Mouse (Mus musculus): ENCODE data around the gene Fam196b. TPM values are rescaled to one million over a fixed set of nuclear protein-coding genes. Genes with fewer than 3 reads are reported as not detected.

Gene Fam196b
- polyA plus RNA-seq, 1 experiment from 2014 or later = 0.46 TPM

DNA sequence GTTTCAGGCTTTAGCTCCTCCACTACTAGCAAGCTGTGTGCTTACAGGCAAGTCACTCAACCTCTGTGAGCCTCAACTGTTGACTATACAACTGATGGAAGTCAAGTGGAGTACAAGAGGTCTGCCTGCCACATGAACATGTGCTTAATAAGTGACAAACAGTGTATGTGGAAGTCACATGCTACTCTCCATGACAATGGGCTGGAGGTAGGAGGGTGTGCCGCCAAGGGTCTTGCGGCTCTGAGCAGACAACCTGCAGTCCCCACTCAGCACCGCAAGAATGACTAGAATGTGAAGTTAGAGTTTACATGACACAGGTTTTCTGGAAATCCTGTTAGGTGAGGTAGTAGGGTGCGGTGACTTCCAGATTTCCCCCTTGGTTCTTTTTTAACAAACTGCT, 116.3 kb downstream of the Fam196b start:
- no peak overlapping the region for H3K27ac ChIP-seq (replicated peaks; ENCODE audit: low read depth, low read length)

DNA sequence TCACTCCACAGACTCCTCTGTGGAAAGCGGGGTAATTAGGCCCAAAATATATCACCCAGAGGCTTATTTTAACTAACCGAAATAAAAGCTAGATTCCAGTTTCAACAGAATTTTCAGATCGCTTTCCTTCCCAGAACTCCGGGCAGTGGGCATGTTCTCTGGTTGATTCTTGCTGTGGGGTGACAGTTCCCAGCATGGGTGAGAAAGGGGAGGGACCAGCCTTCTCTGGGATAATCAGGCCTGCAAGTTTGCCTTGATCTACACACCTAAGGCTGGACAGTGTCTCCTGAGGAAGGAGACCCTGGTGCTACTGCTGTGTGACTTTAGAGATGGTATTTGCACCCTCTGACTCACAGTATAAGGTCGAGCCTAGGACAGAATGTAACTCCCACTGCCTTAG, 116.7 kb downstream of the Fam196b start:
- H3K9ac ChIP-seq (ENCODE audit: low read depth, low read length) = no peak overlapping the region
- WGBS = 59% methylated on average over 5 of the region's 5 CpGs

More for the DNA sequence above, 116.3 kb downstream of the Fam196b start:
- H3K9me3 ChIP-seq (ENCODE audit: control insufficient read depth, low read length) = no peaks in the 10 kb centered on the region
- DNase-seq (ENCODE audit: low spot score) (no peak), ATAC-seq (ENCODE audit: low read depth) (no peak)
- no peaks in the 10 kb centered on the region for H3K36me3 ChIP-seq (ENCODE audit: control insufficient read depth, insufficient read depth, low read length)
- H3K4me2 ChIP-seq (ENCODE audit: low read depth, low read length) = no peak overlapping the region
- H3K27me3 ChIP-seq (replicated peaks; ENCODE audit: control insufficient read depth, insufficient read depth, low read length) = 0 out of 2 replicates have a peak, but pooled peaks cover 3% of the 10 kb centered on the region
- WGBS = 82% methylated on average over 4 of the region's 4 CpGs
- no peaks in the 10 kb centered on the region for H3K4me1 ChIP-seq (ENCODE audit: control insufficient read depth, insufficient read depth, low read length)
- H3K9ac ChIP-seq (ENCODE audit: low read depth, low read length) = no peak overlapping the region
- no peak overlapping the region for H3K4me3 ChIP-seq (ENCODE audit: low read depth, low read length)

DNA sequence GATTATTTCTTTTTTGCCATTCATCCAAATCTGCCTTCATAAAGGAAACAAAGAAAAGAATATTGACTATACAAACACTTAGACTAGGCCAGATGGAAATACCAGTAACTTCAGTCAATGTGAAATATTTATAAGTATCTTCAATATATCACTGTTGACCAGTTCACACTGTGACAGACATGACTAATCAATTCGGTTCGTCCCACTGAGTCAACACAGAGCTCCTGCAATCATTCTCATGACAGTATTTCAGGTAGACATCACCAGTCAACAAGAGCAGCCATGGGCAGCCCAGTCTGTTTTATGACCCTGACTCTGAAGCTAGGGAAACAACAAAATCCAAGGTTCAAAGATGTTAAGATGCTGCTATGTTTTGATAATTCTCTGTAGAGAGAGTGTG, 117.4 kb downstream of the Fam196b start:
- no peak for DNase-seq (ENCODE audit: low spot score)
- no peak for ATAC-seq (ENCODE audit: low read depth)
- H3K27me3 ChIP-seq (replicated peaks; ENCODE audit: control insufficient read depth, insufficient read depth, low read length) = no peaks in the 10 kb centered on the region
- no peaks in the 10 kb centered on the region for H3K9me3 ChIP-seq (ENCODE audit: control insufficient read depth, low read length)
- H3K9ac ChIP-seq (ENCODE audit: low read depth, low read length) = no peak overlapping the region
- H3K4me1 ChIP-seq (ENCODE audit: control insufficient read depth, insufficient read depth, low read length) = no peaks in the 10 kb centered on the region
- H3K27ac ChIP-seq (replicated peaks; ENCODE audit: low read depth, low read length) = no peak overlapping the region
- no peaks in the 10 kb centered on the region for H3K36me3 ChIP-seq (ENCODE audit: control insufficient read depth, insufficient read depth, low read length)
- no peak overlapping the region for H3K4me3 ChIP-seq (ENCODE audit: low read depth, low read length)
- no peak overlapping the region for H3K4me2 ChIP-seq (ENCODE audit: low read depth, low read length)
- 82% methylated on average over 2 of the region's 2 CpGs for WGBS

More for the DNA sequence above, 116.7 kb downstream of the Fam196b start:
- Histone ChIP-seq H3K4me2 (ENCODE audit: low read depth, low read length) (no peak overlapping the region), H3K27ac (replicated peaks; ENCODE audit: low read depth, low read length) (no peak overlapping the region), H3K27me3 (replicated peaks; ENCODE audit: control insufficient read depth, insufficient read depth, low read length) (0 out of 2 replicates have a peak, but pooled peaks cover 3% of the 10 kb centered on the region), H3K9me3 (ENCODE audit: control insufficient read depth, low read length) (no peaks in the 10 kb centered on the region), H3K4me1 (ENCODE audit: control insufficient read depth, insufficient read depth, low read length) (no peaks in the 10 kb centered on the region), H3K4me3 (ENCODE audit: low read depth, low read length) (no peak overlapping the region), H3K36me3 (ENCODE audit: control insufficient read depth, insufficient read depth, low read length) (no peaks in the 10 kb centered on the region)
- ATAC-seq (ENCODE audit: low read depth) = no peak
- DNase-seq (ENCODE audit: low spot score) = no peak

DNA sequence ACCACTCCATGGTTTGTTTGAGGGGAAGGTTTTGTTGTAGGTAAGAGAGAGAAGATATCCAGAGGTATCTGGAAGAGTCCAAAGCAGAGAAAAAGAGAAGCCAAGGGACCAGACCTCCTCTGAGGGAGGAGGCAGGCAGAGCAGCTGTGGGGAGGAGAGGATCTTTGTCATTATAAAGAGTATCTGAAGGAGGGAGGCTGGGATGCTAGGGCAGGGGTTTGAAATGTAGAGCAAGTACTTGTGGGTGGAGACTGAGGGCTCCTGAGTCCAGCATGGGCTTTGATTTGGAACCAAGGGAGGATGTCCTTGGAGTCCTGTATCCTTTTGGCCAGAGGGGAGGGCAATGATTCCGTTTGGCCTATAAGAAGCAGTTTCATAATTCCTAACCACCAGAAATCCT, 122.8 kb downstream of the Fam196b start:
- Histone ChIP-seq H3K9me3 (ENCODE audit: control insufficient read depth, low read length) (no peaks in the 10 kb centered on the region), H3K4me1 (ENCODE audit: control insufficient read depth, insufficient read depth, low read length) (no peaks in the 10 kb centered on the region), H3K9ac (ENCODE audit: low read depth, low read length) (no peak overlapping the region), H3K36me3 (ENCODE audit: control insufficient read depth, insufficient read depth, low read length) (no peaks in the 10 kb centered on the region), H3K27ac (replicated peaks; ENCODE audit: low read depth, low read length) (no peak overlapping the region), H3K4me2 (ENCODE audit: low read depth, low read length) (no peak overlapping the region), H3K27me3 (replicated peaks; ENCODE audit: control insufficient read depth, insufficient read depth, low read length) (no peaks in the 10 kb centered on the region), H3K4me3 (ENCODE audit: low read depth, low read length) (no peak overlapping the region)
- ATAC-seq (ENCODE audit: low read depth) = no peak
- 70% methylated on average over 1 of the region's 1 CpGs for WGBS
- no peak for DNase-seq (ENCODE audit: low spot score)

DNA sequence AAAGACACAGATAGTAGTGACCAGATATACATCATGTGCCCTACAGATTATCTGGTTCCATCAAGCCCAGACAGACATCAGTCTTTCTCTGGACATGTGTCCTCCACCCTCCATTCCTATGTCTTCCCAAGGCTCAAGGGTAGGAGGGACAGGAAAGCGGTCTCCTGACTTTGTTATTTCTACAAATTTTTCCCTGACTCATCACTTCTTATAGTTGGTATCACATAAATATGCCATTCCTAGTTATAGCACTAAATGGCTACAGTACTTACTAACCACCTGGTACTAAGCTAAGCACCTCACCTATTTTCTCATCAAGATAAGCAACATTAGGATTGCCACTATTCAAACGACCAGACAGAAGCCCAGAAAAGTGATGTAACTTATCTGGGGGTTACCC, 123.8 kb downstream of the Fam196b start:
- Histone ChIP-seq H3K4me1 (ENCODE audit: control insufficient read depth, insufficient read depth, low read length) (no peaks in the 10 kb centered on the region), H3K4me3 (ENCODE audit: low read depth, low read length) (no peak overlapping the region), H3K9ac (ENCODE audit: low read depth, low read length) (no peak overlapping the region), H3K27me3 (replicated peaks; ENCODE audit: control insufficient read depth, insufficient read depth, low read length) (no peaks in the 10 kb centered on the region), H3K36me3 (ENCODE audit: control insufficient read depth, insufficient read depth, low read length) (no peaks in the 10 kb centered on the region), H3K9me3 (ENCODE audit: control insufficient read depth, low read length) (no peaks in the 10 kb centered on the region), H3K4me2 (ENCODE audit: low read depth, low read length) (no peak overlapping the region), H3K27ac (replicated peaks; ENCODE audit: low read depth, low read length) (no peak overlapping the region)
- no peak for ATAC-seq (ENCODE audit: low read depth)
- DNase-seq (ENCODE audit: low spot score) = no peak
- 67% methylated on average over 2 of the region's 2 CpGs for WGBS

DNA sequence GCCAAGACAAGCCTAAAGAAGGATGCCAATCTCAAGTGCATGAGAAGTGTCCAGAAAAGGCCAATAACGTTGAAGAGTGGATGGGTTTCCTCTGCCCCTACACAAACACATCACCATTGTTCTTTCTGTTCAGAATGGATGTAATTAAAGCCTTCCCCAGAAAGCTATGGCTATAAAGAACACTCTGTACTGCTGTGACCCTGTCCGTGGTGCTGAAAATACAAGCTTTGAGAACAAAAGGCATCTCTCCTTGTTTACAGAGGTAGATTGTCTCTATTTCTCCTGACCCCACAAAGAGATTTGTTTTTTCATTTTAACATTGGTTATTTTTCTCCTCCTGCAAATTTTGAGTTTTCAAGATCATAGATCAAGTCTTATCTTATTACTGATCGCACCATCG, 133.3 kb downstream of the Fam196b start:
- no peaks in the 10 kb centered on the region for H3K36me3 ChIP-seq (ENCODE audit: control insufficient read depth, insufficient read depth, low read length)
- no peaks in the 10 kb centered on the region for H3K27me3 ChIP-seq (replicated peaks; ENCODE audit: control insufficient read depth, insufficient read depth, low read length)
- no peak overlapping the region for H3K9ac ChIP-seq (ENCODE audit: low read depth, low read length)
- no peaks in the 10 kb centered on the region for H3K4me1 ChIP-seq (ENCODE audit: control insufficient read depth, insufficient read depth, low read length)
- no peak overlapping the region for H3K27ac ChIP-seq (replicated peaks; ENCODE audit: low read depth, low read length)
- no peaks in the 10 kb centered on the region for H3K9me3 ChIP-seq (ENCODE audit: control insufficient read depth, low read length)
- ATAC-seq (ENCODE audit: low read depth) (no peak), DNase-seq (ENCODE audit: low spot score) (peak; percentile 85)
- no peak overlapping the region for H3K4me3 ChIP-seq (ENCODE audit: low read depth, low read length)
- WGBS = 42% methylated on average over 4 of the region's 4 CpGs
- H3K4me2 ChIP-seq (ENCODE audit: low read depth, low read length) = no peak overlapping the region

DNA sequence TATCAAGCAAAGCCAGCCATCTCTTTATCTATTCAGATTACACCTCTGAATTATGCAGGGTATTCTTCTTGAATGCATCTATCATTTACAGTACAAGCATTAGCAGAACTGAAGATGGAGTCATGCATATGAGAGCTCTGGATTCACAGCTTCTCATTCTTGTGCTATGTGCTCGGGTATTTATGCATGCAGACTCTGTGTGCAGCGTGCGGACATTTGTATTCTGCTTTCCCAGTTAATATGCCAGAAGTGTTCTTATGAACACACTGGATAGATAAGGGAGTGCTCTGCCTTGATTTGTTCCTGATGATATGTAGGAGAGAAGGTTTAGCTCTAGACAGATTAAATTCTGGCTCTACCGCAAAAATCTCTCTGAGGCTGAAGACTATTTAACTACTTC, 135.3 kb downstream of the Fam196b start:
- no peaks in the 10 kb centered on the region for H3K36me3 ChIP-seq (ENCODE audit: control insufficient read depth, insufficient read depth, low read length)
- H3K27me3 ChIP-seq (replicated peaks; ENCODE audit: control insufficient read depth, insufficient read depth, low read length) = no peaks in the 10 kb centered on the region
- H3K9me3 ChIP-seq (ENCODE audit: control insufficient read depth, low read length) = no peaks in the 10 kb centered on the region
- WGBS = 88% methylated on average over 4 of the region's 4 CpGs
- DNase-seq (ENCODE audit: low spot score) (no peak), ATAC-seq (ENCODE audit: low read depth) (no peak)
- no peak overlapping the region for H3K4me2 ChIP-seq (ENCODE audit: low read depth, low read length)
- no peak overlapping the region for H3K4me3 ChIP-seq (ENCODE audit: low read depth, low read length)
- H3K9ac ChIP-seq (ENCODE audit: low read depth, low read length) = no peak overlapping the region
- no peaks in the 10 kb centered on the region for H3K4me1 ChIP-seq (ENCODE audit: control insufficient read depth, insufficient read depth, low read length)
- no peak overlapping the region for H3K27ac ChIP-seq (replicated peaks; ENCODE audit: low read depth, low read length)

DNA sequence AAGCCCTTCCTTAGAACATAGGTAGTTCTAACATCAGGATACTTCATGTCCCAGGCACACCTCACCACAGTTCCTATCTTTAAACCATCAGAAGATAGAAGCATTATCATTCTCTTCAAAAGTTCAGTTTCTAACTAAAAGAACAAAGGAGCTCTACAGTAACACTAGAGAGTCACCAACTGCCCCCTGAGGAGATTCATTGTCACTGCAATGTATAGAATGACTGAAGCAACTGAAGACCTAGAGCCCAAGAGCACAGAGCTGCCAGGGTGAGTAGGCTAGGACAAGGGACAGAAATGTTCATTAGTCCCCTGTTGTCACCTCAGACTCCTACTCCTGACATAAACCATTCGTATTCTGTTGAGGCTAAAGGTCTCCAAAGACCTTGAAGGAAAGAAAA, 152.4 kb downstream of the Fam196b start:
- H3K9me3 ChIP-seq (ENCODE audit: control insufficient read depth, low read length) = no peaks in the 10 kb centered on the region
- no peak overlapping the region for H3K4me2 ChIP-seq (ENCODE audit: low read depth, low read length)
- WGBS = 75% methylated on average over 1 of the region's 1 CpGs
- DNase-seq (ENCODE audit: low spot score) (no peak), ATAC-seq (ENCODE audit: low read depth) (no peak)
- no peaks in the 10 kb centered on the region for H3K36me3 ChIP-seq (ENCODE audit: control insufficient read depth, insufficient read depth, low read length)
- H3K4me1 ChIP-seq (ENCODE audit: control insufficient read depth, insufficient read depth, low read length) = no peaks in the 10 kb centered on the region
- H3K27me3 ChIP-seq (replicated peaks; ENCODE audit: control insufficient read depth, insufficient read depth, low read length) = no peaks in the 10 kb centered on the region
- H3K4me3 ChIP-seq (ENCODE audit: low read depth, low read length) = no peak overlapping the region
- no peak overlapping the region for H3K9ac ChIP-seq (ENCODE audit: low read depth, low read length)
- H3K27ac ChIP-seq (replicated peaks; ENCODE audit: low read depth, low read length) = no peak overlapping the region

DNA sequence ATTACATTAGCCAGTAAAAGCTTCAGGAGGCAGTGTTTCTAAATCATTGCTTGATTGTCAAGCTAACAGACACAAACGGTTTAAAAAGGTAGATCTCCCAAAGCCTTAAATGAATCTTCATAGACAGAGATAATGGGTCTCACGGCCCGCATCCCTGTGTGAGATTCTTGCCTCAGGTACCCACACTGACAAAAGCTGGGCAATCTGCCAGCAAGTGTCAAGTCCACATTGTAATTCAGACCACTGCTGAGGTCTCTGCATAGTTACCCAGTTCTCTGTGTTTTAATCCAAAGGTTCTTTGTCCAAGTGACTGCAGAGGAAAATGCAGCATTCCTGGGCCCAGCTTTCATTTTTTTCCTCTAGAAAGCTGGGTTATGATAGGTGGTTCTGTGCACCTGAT, 153.9 kb downstream of the Fam196b start:
- ATAC-seq (ENCODE audit: low read depth) (no peak), DNase-seq (ENCODE audit: low spot score) (peak; percentile 13)
- WGBS = 56% methylated on average over 3 of the region's 3 CpGs
- no peak overlapping the region for H3K9ac ChIP-seq (ENCODE audit: low read depth, low read length)
- no peaks in the 10 kb centered on the region for H3K27me3 ChIP-seq (replicated peaks; ENCODE audit: control insufficient read depth, insufficient read depth, low read length)
- H3K4me2 ChIP-seq (ENCODE audit: low read depth, low read length) = no peak overlapping the region
- H3K27ac ChIP-seq (replicated peaks; ENCODE audit: low read depth, low read length) = no peak overlapping the region
- H3K4me1 ChIP-seq (ENCODE audit: control insufficient read depth, insufficient read depth, low read length) = no peaks in the 10 kb centered on the region
- no peaks in the 10 kb centered on the region for H3K36me3 ChIP-seq (ENCODE audit: control insufficient read depth, insufficient read depth, low read length)
- H3K9me3 ChIP-seq (ENCODE audit: control insufficient read depth, low read length) = no peaks in the 10 kb centered on the region
- H3K4me3 ChIP-seq (ENCODE audit: low read depth, low read length) = no peak overlapping the region
